Mouse (Mus musculus) MEL (cell line): ENCODE results near the gene Gm11011. TPM values are rescaled to one million over a fixed set of nuclear protein-coding genes. Genes with fewer than 3 reads are reported as not detected.

Experiments
- DNase-seq: peaks from one replicate; pipeline ENCODE4 v3.0.0; 2011; ENCODE audit warnings: low read depth, low spot score
- H3K27ac ChIP-seq: 2 replicates; pipeline ENCODE4 v1.5.1; 2012; ENCODE audit warnings: low read depth, mild to moderate bottlenecking, control low read depth, low read length, moderate library complexity; ENCODE audit not compliant: control insufficient read depth
- H3K27me3 ChIP-seq, 2 experiments: fragments of 150-350 bp in 1 of 2; sonication (generic) in 1 of 2; 2 replicates each; pipeline ENCODE4 v1.6.1; 2012; ENCODE audit warnings: low read length in 2 of 2, mild to moderate bottlenecking in 2 of 2, improper control_type of control experiment in 1 of 2, moderate library complexity in 1 of 2; ENCODE audit not compliant: insufficient read depth in 2 of 2, control insufficient read depth in 1 of 2
- H3K36me3 ChIP-seq, 2 experiments: 2 replicates each; pipeline ENCODE4 v1.6.1; 2012 to 2014; ENCODE audit warnings: low read length in 2 of 2, improper control_type of control experiment in 1 of 2, inconsistent platforms in 1 of 2, mild to moderate bottlenecking in 1 of 2; ENCODE audit not compliant: insufficient read depth in 2 of 2, control insufficient read depth in 1 of 2
- H3K4me1 ChIP-seq, 2 experiments: fragments of 150-350 bp in 1 of 2; sonication (generic) in 1 of 2; 2 replicates each; pipeline ENCODE4 v1.6.1; 2012; ENCODE audit warnings: low read length in 2 of 2, improper control_type of control experiment in 1 of 2, mild to moderate bottlenecking in 1 of 2; ENCODE audit not compliant: insufficient read depth in 2 of 2, control insufficient read depth in 1 of 2
- H3K4me3 ChIP-seq, 2 experiments: fragments of 150-350 bp in 1 of 2; sonication (generic) in 1 of 2; 2 replicates each; pipeline ENCODE4 v1.5.1; 2012; ENCODE audit warnings: low read depth in 2 of 2, low read length in 2 of 2, mild to moderate bottlenecking in 2 of 2, moderate library complexity in 2 of 2, control low read depth in 1 of 2, improper control_type of control experiment in 1 of 2; ENCODE audit not compliant: control insufficient read depth in 1 of 2, insufficient read depth in 1 of 2
- H3K79me2 ChIP-seq: 2 replicates; pipeline ENCODE4 v1.6.1; 2012; ENCODE audit warnings: mild to moderate bottlenecking, low read length, moderate library complexity; ENCODE audit not compliant: control insufficient read depth, poor library complexity, insufficient read depth
- H3K9ac ChIP-seq: 2 replicates; pipeline ENCODE4 v1.6.1; 2012; ENCODE audit warnings: low read depth, mild to moderate bottlenecking, control low read depth, low read length, moderate library complexity; ENCODE audit not compliant: control insufficient read depth, poor library complexity, severe bottlenecking
- H3K9me3 ChIP-seq: fragments of 150-350 bp; sonication (generic); replicated peaks from 2 replicates; pipeline ENCODE4 v1.6.1; 2012; ENCODE audit warnings: mild to moderate bottlenecking, low read length, improper control_type of control experiment, moderate library complexity; ENCODE audit not compliant: insufficient read depth
- CHD2 ChIP-seq: IDR thresholded peaks from 2 replicates; pipeline ENCODE4 v1.6.1; 2011; ENCODE audit warnings: low read length, improper control_type of control experiment
- E2F4 ChIP-seq: IDR thresholded peaks from 2 replicates; pipeline ENCODE4 v1.6.1; 2011; ENCODE audit warnings: low read depth, low read length, improper control_type of control experiment, borderline replicate concordance
- ELF1 ChIP-seq: IDR thresholded peaks from 2 replicates; pipeline ENCODE4 v1.6.1; 2014; ENCODE audit warnings: low read depth, mild to moderate bottlenecking, inconsistent platforms, low read length, improper control_type of control experiment, moderate library complexity
- GATA1 ChIP-seq: IDR thresholded peaks from 2 replicates; pipeline ENCODE4 v1.6.1; 2011; ENCODE audit warnings: low read depth, low read length, improper control_type of control experiment
- KAT2A ChIP-seq: conservative IDR thresholded peaks from 2 replicates; pipeline ENCODE4 v1.6.1; 2012; ENCODE audit warnings: low read depth, low read length, improper control_type of control experiment, inconsistent platforms
- MAX ChIP-seq: IDR thresholded peaks from 2 replicates; pipeline ENCODE4 v1.6.1; 2011; ENCODE audit warnings: low read length, improper control_type of control experiment
- MEF2A ChIP-seq: IDR thresholded peaks from 2 replicates; pipeline ENCODE4 v1.6.1; 2014; ENCODE audit warnings: low read depth, mild to moderate bottlenecking, inconsistent platforms, low read length, improper control_type of control experiment; ENCODE audit not compliant: poor library complexity, insufficient replicate concordance, severe bottlenecking; ENCODE audit errors: extremely low read depth
- MYB ChIP-seq: IDR thresholded peaks from 2 replicates; pipeline ENCODE4 v1.6.1; 2011; ENCODE audit warnings: mild to moderate bottlenecking, low read depth, low read length, improper control_type of control experiment
- NELFE ChIP-seq: IDR thresholded peaks from 2 replicates; pipeline ENCODE4 v1.6.1; 2011; ENCODE audit warnings: low read depth, low read length, improper control_type of control experiment
- POLR2A ChIP-seq, 2 experiments: IDR thresholded peaks; 2 replicates each; pipeline ENCODE4 v1.6.1; 2011 to 2012; ENCODE audit warnings: low read length in 2 of 2, mild to moderate bottlenecking in 2 of 2, control low read depth in 1 of 2, improper control_type of control experiment in 1 of 2, low read depth in 1 of 2, moderate library complexity in 1 of 2; ENCODE audit not compliant: control insufficient read depth in 1 of 2, insufficient read depth in 1 of 2, poor library complexity in 1 of 2
- POLR2AphosphoS2 ChIP-seq: IDR thresholded peaks from 2 replicates; pipeline ENCODE4 v1.6.1; 2011; ENCODE audit warnings: low read length, improper control_type of control experiment
- USF1 ChIP-seq: IDR thresholded peaks from 2 replicates; pipeline ENCODE4 v1.6.1; 2014; ENCODE audit warnings: low read depth, mild to moderate bottlenecking, inconsistent platforms, low read length, improper control_type of control experiment, moderate library complexity
- ZMIZ1 ChIP-seq: IDR thresholded peaks from 2 replicates; pipeline ENCODE4 v1.6.1; 2012; ENCODE audit warnings: low read depth, mild to moderate bottlenecking, inconsistent platforms, low read length, improper control_type of control experiment, moderate library complexity
- ZNF384 ChIP-seq: IDR thresholded peaks from 2 replicates; pipeline ENCODE4 v1.6.1; 2012; ENCODE audit warnings: low read depth, mild to moderate bottlenecking, inconsistent platforms, low read length, improper control_type of control experiment
- polyA plus RNA-seq, 2 experiments: library from polyadenylated mRNA; stranded (reverse) in 1 of 2; unstranded in 1 of 2; fragments of >175 nt in 1 of 2; fragments of >200 nt in 1 of 2; gene quantifications; 2 replicates each; pipeline versions ENCODE4 v1.2.1 to v1.2.4; 2012; ENCODE audit warnings: low replicate concordance in 2 of 2, low read depth in 1 of 2; ENCODE audit not compliant: insufficient read length in 2 of 2, insufficient read depth in 1 of 2, missing spikeins in 1 of 2
- total RNA-seq: library from RNA; depleted of rRNA; stranded (reverse); fragments of 300-350 nt; gene quantifications from 2 replicates; pipeline ENCODE4 v1.2.3, GENCODE M21; 2012

Gm11011 gene
- total and polyA plus RNA-seq, 3 experiments: not detected

DNA sequence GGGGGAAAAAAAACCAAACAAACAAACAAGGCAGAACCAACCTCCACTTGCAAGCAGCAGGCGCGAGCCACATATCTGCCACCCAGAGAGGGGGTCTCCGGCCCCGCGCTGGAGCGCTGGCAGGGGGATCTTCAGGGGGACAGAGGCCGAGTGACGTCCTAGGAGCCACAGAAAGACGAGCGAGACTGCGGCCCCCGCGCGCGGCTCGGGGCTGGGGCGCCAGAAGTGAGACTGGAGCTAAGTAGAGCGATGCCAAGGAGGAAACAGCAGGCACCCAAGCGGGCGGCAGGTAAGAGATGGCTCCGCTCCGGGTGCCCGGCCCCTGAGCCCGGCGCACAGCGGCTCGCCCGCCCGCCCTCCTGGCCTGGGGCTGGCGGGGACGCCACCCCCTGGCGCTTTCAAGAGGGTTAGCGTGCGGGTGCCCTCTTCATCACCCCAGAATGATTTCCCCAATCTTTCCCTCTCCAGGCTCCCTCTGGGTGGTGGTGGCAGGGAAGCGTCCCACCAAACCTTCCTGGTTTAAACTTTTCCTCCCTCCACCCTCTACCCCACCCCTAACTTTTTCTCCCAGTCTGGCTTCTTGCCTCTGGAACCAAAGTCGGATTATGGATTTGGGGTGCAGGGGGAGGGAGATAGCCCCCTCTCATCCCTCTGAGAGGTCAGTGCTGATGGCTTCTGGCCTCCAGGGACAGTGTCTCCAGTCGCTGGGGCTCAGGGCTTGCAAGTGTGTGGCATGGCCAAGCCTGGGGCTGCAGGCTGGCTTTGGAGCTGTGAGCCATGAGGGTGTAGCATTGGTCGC lies 46.1 kb upstream of the Gm11011 start:
- TF ChIP-seq ZNF384 (no peak), NELFE (no peak), E2F4 (no peak)
- H3K27ac ChIP-seq: no peak overlapping the region
- no peaks in the 10 kb centered on the region for H3K9me3 ChIP-seq
- no peak overlapping the region for H3K4me3 ChIP-seq
- H3K9ac ChIP-seq: no peak overlapping the region
- no peaks in the 10 kb centered on the region for H3K36me3 ChIP-seq
- no peak for DNase-seq
- no peaks in the 10 kb centered on the region for H3K27me3 ChIP-seq
- no peaks in the 10 kb centered on the region for H3K79me2 ChIP-seq
- no peaks in the 10 kb centered on the region for H3K4me1 ChIP-seq

DNA sequence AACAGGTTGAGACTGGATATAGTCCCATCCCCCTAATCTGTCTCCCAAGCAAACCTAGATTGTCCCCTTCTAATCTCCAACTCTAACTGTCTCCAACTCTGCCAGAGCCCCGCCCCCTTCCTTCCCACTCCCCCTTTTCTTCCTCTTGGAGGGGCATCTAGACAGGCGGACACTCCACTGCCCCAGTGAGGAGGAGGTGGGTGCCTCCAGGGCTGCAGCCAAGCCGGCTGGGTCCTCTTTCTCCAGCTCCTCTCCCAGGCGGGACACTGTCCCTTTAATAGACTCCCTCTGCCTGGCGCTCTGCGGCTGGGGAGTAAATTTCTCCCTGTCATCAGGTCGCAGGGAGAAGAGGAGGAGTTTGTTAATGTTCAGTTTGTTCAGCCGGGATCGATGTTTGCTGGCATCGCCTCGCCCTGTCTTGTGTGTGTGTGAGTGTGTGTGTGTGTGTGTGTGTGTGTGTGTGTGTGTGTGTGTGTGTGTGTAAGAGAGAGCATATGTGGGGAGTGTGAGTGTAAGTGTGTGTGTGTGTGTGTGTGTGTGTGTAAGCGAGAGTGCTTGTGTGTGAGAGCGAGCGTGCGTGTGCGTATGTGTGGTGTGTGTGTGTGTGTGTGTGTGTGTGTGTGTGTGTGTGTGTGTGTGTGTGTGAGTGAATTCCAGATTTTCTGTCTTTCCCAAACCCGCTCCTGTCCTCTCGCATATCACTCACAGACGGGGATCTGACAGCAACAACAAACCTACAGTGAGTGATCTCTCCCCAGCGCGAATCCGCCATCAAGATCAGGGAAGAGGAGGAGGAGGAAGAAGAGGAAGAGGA lies 45.0 kb upstream of the Gm11011 start, which contains the start of gene Tshz2:
Gene Tshz2 (plus strand): TSS at position 676 of the 814 bp plus-strand sequence.
- Histone ChIP-seq H3K79me2 (no peaks in the 10 kb centered on the region), H3K4me3 (no peak within 1 kb of the TSS), H3K9me3 (no peaks in the 10 kb centered on the region), H3K9ac (no peak within 1 kb of the TSS), H3K27ac (no peak within 1 kb of the TSS), H3K4me1 (no peaks in the 10 kb centered on the region), H3K27me3 (no peaks in the 10 kb centered on the region; a peak in 1 of 4 replicates), H3K36me3 (no peaks in the 10 kb centered on the region)
- no peak for DNase-seq
- no peak for TF ChIP-seq USF1

DNA sequence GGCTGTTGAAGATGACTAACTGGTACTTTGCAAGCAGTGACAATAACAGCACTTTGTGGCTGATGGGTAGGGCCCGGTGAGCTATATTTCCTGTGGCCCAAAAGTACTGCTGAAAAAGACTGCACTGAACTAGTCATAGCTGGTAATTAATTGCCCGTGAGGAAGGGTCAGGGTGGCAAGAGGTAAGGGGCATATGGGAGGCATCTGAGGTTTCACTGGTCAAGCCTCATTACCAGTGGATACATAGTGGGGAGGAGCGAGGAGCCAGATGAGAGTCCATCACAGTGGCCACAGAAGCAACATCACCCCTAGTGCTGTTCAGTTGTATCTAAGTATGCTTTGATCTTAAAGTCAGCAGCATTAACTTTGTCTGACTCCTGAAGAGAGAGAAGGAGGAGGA lies 42.5 kb upstream of the Gm11011 start:
- no peak overlapping the region for H3K4me3 ChIP-seq
- no peak for TF ChIP-seq CHD2
- no peak for TF ChIP-seq ZMIZ1
- TF ChIP-seq KAT2A: no peak
- TF ChIP-seq MEF2A: no peak
- no peak for TF ChIP-seq GATA1
- TF ChIP-seq MYB: no peak
- no peak for TF ChIP-seq POLR2A (IDR thresholded peaks at IDR 0.05; ENCODE audit: control insufficient read depth in 1 of 2, insufficient read depth in 1 of 2, low read depth in 1 of 2, low read length in 2 of 2, poor library complexity in 1 of 2)
- TF ChIP-seq POLR2AphosphoS2: no peak
- no peak for TF ChIP-seq MAX
- no peak for TF ChIP-seq ELF1
- TF ChIP-seq, all 39 proteins: peak for 0
- Histone ChIP-seq H3K4me1 (no peaks in the 10 kb centered on the region), H3K36me3 (no peaks in the 10 kb centered on the region), H3K9ac (no peak overlapping the region), H3K27me3 (no peaks in the 10 kb centered on the region; a peak in 1 of 4 replicates), H3K9me3 (no peaks in the 10 kb centered on the region), H3K27ac (no peak overlapping the region), H3K79me2 (no peaks in the 10 kb centered on the region)
- no peak for DNase-seq
